Mouse (Mus musculus): ENCODE measurements around the gene Pou4f1. TPM values are rescaled to one million over a fixed set of nuclear protein-coding genes. Genes with fewer than 3 reads are reported as not detected.

The Pou4f1 gene
- polyA plus RNA-seq, 1 experiment from 2014 or later: 0.09 TPM

GRCm38 (mm10) chr14:104464841-104465240 lies 3.0 kb downstream of the Pou4f1 start:
- Histone ChIP-seq H3K27me3 (peaks cover 95% of the 10 kb centered on the region), H3K4me3 (replicated peaks) (no peak overlapping the region), H3K27ac (replicated peaks) (no peak overlapping the region), H3K9me3 (replicated peaks) (no peaks in the 10 kb centered on the region), H3K4me1 (replicated peaks) (peaks cover 15% of the 10 kb centered on the region), H3K4me2 (no peak overlapping the region), H3K36me3 (replicated peaks) (no peaks in the 10 kb centered on the region), H3K9ac (no peak overlapping the region)
- no peak for ATAC-seq (ENCODE audit: insufficient read depth)
- WGBS (ENCODE audit: insufficient replicate concordance): 4% methylated on average over 5 of the region's 5 CpGs

- H3K4me3 ChIP-seq (replicated peaks): no peak overlapping the region
- peaks cover 15% of the 10 kb centered on the region for H3K4me1 ChIP-seq (replicated peaks)
- H3K27me3 ChIP-seq: peaks cover 95% of the 10 kb centered on the region
- no peak overlapping the region for H3K9ac ChIP-seq
- H3K4me2 ChIP-seq: no peak overlapping the region
- no peak for ATAC-seq (ENCODE audit: insufficient read depth)
- no peaks in the 10 kb centered on the region for H3K36me3 ChIP-seq (replicated peaks)
- WGBS (ENCODE audit: insufficient replicate concordance): 7% methylated on average over 5 of the region's 5 CpGs
- H3K9me3 ChIP-seq (replicated peaks): no peaks in the 10 kb centered on the region
- no peak overlapping the region for H3K27ac ChIP-seq (replicated peaks)
These were observed 4.1 kb downstream of the Pou4f1 start for GRCm38 (mm10) chr14:104463631-104464250.

GRCm38 (mm10) chr14:104461286-104462240 lies 6.2 kb downstream of the Pou4f1 start:
- Histone ChIP-seq H3K27me3 (peaks cover 94% of the 10 kb centered on the region), H3K36me3 (replicated peaks) (no peaks in the 10 kb centered on the region), H3K27ac (replicated peaks) (no peak overlapping the region), H3K9ac (no peak overlapping the region), H3K9me3 (replicated peaks) (no peaks in the 10 kb centered on the region), H3K4me1 (replicated peaks) (0 out of 2 replicates have a peak, but pooled peaks cover 6% of the 10 kb centered on the region), H3K4me2 (no peak overlapping the region), H3K4me3 (replicated peaks) (no peak overlapping the region)
- 2% methylated on average over 10 of the region's 10 CpGs for WGBS (ENCODE audit: insufficient replicate concordance)
- no peak for ATAC-seq (ENCODE audit: insufficient read depth)

- no peak overlapping the region for H3K27ac ChIP-seq (replicated peaks)
- no peak for ATAC-seq (ENCODE audit: insufficient read depth)
- 0 out of 2 replicates have a peak, but pooled peaks cover under 1% of the 10 kb centered on the region for H3K4me1 ChIP-seq (replicated peaks)
- 1% methylated on average over 59 of the region's 59 CpGs for WGBS (ENCODE audit: insufficient replicate concordance)
- H3K4me3 ChIP-seq (replicated peaks): no peak overlapping the region
- peaks cover 86% of the 10 kb centered on the region for H3K27me3 ChIP-seq
- H3K36me3 ChIP-seq (replicated peaks): no peaks in the 10 kb centered on the region
- H3K9me3 ChIP-seq (replicated peaks): no peaks in the 10 kb centered on the region
- no peak overlapping the region for H3K9ac ChIP-seq
- H3K4me2 ChIP-seq: 0 out of 2 replicates have a peak overlapping the region, but pooled peaks have one; percentile 13
These were observed 7.2 kb downstream of the Pou4f1 start for GRCm38 (mm10) chr14:104460325-104461285.

GRCm38 (mm10) chr14:104459513-104460111 lies 8.2 kb downstream of the Pou4f1 start:
- ATAC-seq (ENCODE audit: insufficient read depth): no peak
- Histone ChIP-seq H3K27ac (replicated peaks) (no peak overlapping the region), H3K27me3 (peaks cover 82% of the 10 kb centered on the region), H3K36me3 (replicated peaks) (no peaks in the 10 kb centered on the region), H3K9me3 (replicated peaks) (no peaks in the 10 kb centered on the region), H3K4me3 (replicated peaks) (no peak overlapping the region), H3K9ac (no peak overlapping the region), H3K4me2 (no peak overlapping the region), H3K4me1 (replicated peaks) (no peaks in the 10 kb centered on the region)
- 2% methylated on average over 25 of the region's 25 CpGs for WGBS (ENCODE audit: insufficient replicate concordance)

- Histone ChIP-seq H3K36me3 (replicated peaks) (no peaks in the 10 kb centered on the region), H3K4me2 (no peak overlapping the region), H3K27me3 (peaks cover 75% of the 10 kb centered on the region), H3K4me3 (replicated peaks) (no peak overlapping the region), H3K4me1 (replicated peaks) (no peaks in the 10 kb centered on the region), H3K27ac (replicated peaks) (no peak overlapping the region), H3K9ac (no peak overlapping the region), H3K9me3 (replicated peaks) (no peaks in the 10 kb centered on the region)
- 2% methylated on average over 19 of the region's 19 CpGs for WGBS (ENCODE audit: insufficient replicate concordance)
- ATAC-seq (ENCODE audit: insufficient read depth): no peak
These were observed 8.9 kb downstream of the Pou4f1 start for GRCm38 (mm10) chr14:104458728-104459512.

- Histone ChIP-seq H3K4me3 (replicated peaks) (no peak overlapping the region), H3K9ac (no peak overlapping the region), H3K4me1 (replicated peaks) (no peaks in the 10 kb centered on the region), H3K27ac (replicated peaks) (no peak overlapping the region), H3K27me3 (peaks cover 67% of the 10 kb centered on the region), H3K36me3 (replicated peaks) (no peaks in the 10 kb centered on the region), H3K4me2 (no peak overlapping the region), H3K9me3 (replicated peaks) (no peaks in the 10 kb centered on the region)
- ATAC-seq (ENCODE audit: insufficient read depth): no peak
- WGBS (ENCODE audit: insufficient replicate concordance): 1% methylated on average over 20 of the region's 20 CpGs
These were observed 9.7 kb downstream of the Pou4f1 start for GRCm38 (mm10) chr14:104457966-104458710.

- Histone ChIP-seq H3K9me3 (replicated peaks) (no peaks in the 10 kb centered on the region), H3K4me3 (replicated peaks) (no peak overlapping the region), H3K36me3 (replicated peaks) (no peaks in the 10 kb centered on the region), H3K4me1 (replicated peaks) (no peaks in the 10 kb centered on the region), H3K9ac (no peak overlapping the region), H3K27me3 (peaks cover 61% of the 10 kb centered on the region), H3K27ac (replicated peaks) (no peak overlapping the region), H3K4me2 (no peak overlapping the region)
- no peak for ATAC-seq (ENCODE audit: insufficient read depth)
- 7% methylated on average over 5 of the region's 5 CpGs for WGBS (ENCODE audit: insufficient replicate concordance)
These were observed 10.8 kb downstream of the Pou4f1 start for GRCm38 (mm10) chr14:104456976-104457375.

GRCm38 (mm10) chr14:104453824-104454223 lies 14.0 kb downstream of the Pou4f1 start:
- Histone ChIP-seq H3K4me1 (replicated peaks) (no peaks in the 10 kb centered on the region), H3K27ac (replicated peaks) (no peak overlapping the region), H3K9ac (no peak overlapping the region), H3K4me2 (no peak overlapping the region), H3K4me3 (replicated peaks) (no peak overlapping the region), H3K9me3 (replicated peaks) (no peaks in the 10 kb centered on the region), H3K27me3 (peaks cover 33% of the 10 kb centered on the region), H3K36me3 (replicated peaks) (no peaks in the 10 kb centered on the region)
- whole genome bisulfite sequencing (ENCODE audit: insufficient replicate concordance): 12% methylated on average over 4 of the region's 4 CpGs
- ATAC-seq (ENCODE audit: insufficient read depth): no peak
